Mouse (Mus musculus): Measurements from ENCODE around the gene 1700029I15Rik.

Gene 1700029I15Rik

GRCm38 (mm10) chr2:92373437-92373813 lies 8.9 kb upstream of the 1700029I15Rik start:
- DNase-seq (ENCODE audit: low read depth, low spot score) = no peak

- DNase-seq (ENCODE audit: low read depth, low spot score) = no peak
These were observed 7.8 kb upstream of the 1700029I15Rik start, which contains the start of the genes Pex16 and Large2 for GRCm38 (mm10) chr2:92374514-92374913. TSS of gene Pex16 (plus strand) at chr2:92374676. TSS of gene Large2 (minus strand) at chr2:92374869.

DNA sequence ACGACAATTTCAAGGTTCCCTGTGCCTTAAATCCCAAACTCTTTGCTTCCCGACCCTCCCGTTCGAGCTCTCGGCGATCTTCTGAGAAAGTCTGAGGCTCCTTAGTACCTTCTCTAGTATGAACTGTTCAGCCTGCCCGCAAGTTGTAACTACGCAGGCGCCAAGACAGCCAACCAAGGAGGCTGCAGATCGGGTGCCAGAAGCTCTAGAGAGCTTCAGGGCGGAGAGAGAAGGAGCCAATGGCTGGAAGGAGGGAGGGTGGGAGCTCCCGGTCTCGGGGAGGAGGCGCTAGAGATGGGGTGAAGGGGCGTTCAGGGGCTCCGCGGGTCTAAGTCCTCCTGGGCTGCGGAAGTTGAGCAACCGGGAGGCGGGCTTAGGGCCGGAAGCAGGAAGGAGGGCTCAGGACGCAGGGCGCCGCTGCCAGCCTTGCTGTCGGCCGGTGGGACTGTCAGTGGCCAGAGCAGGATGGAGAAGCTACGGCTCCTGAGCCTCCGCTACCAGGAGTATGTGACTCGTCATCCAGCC lies 7.2 kb upstream of the 1700029I15Rik start:
- DNase-seq (ENCODE audit: low read depth, low spot score) = peak; percentile 97

DNA sequence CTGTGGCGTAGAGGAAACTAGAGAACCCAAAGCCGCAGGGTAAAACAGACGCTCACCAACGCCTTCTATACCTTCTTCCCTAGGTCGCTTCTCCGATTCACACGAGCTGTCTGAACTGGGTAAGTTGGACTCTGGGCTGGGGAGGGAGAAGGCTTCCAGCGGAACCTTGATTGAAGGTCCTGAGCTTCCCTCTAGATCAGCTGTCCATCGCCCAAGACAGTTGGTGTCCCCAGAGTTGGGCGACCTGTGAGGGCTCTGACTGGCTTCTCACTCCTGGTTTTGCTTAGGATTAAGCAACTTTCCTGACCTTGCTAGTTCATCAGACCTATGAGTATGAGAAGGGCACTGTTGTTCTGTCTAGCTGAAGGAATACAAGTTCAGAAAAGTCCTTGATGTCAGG lies 6.5 kb upstream of the 1700029I15Rik start:
- no peak for DNase-seq (ENCODE audit: low read depth, low spot score)

DNA sequence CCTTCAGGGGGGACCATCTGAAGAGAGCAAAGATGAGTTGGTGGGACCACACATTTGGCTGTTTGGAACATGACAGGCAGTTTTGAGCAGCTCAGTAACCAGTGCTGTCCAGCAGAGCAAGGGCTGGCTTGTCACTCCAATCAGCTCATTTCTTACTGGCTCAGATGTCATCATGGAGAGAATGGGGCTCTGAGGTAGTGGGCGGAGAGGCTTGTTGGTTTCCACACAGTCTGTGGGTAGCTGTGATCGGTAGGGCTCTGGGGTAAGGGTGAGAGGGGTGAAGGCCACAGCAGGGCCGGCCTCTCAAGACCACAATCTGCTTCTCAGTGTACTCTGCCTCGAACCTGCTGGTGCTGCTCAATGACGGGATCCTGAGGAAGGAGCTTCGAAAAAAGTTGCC lies 6.0 kb upstream of the 1700029I15Rik start:
- DNase-seq (ENCODE audit: low read depth, low spot score) = no peak

GRCm38 (mm10) chr2:92377320-92377719 lies 5.0 kb upstream of the 1700029I15Rik start:
- DNase-seq (ENCODE audit: low read depth, low spot score) = no peak

DNA sequence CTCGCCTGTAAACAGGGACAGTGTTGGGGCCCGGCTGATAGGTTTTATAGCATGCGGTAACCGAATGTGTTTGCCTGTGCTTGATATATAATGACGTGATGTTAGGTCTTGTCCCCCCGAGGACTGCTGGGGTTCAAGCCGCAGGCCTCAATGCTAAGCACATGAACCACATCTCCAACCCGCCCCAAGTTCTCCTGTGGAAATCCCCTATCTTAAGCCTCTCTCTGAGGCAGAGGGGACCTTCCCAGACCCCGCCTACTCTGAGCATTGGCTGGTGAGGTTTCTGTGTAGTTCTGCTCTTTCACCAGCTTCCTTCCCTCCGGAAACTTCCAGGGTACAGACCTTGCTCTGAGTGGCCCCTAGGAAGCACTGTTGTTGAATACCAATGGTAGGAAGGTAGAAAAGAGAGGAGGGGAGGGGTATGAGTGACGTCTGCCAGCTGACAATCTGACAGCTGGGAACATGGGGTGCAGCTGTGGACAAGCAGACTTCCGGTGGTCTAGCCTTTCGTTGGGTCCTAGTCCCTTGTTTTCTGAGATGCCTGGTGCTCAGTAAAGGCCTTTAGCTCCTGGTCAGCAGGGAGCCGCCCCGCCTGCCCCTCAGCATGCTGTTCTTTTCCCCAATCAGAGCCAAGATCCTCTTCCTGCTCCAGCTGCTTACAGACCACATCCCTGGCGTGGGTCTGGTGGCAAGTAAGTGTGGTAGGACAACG lies 2.4 kb upstream of the 1700029I15Rik start:
- DNase-seq (ENCODE audit: low read depth, low spot score) = no peak

- DNase-seq (ENCODE audit: low read depth, low spot score) = no peak
These were observed 1.8 kb upstream of the 1700029I15Rik start for GRCm38 (mm10) chr2:92380495-92381050.

- no peak for DNase-seq (ENCODE audit: low read depth, low spot score)
These were observed 1.2 kb upstream of the 1700029I15Rik start for GRCm38 (mm10) chr2:92381161-92381560.

DNA sequence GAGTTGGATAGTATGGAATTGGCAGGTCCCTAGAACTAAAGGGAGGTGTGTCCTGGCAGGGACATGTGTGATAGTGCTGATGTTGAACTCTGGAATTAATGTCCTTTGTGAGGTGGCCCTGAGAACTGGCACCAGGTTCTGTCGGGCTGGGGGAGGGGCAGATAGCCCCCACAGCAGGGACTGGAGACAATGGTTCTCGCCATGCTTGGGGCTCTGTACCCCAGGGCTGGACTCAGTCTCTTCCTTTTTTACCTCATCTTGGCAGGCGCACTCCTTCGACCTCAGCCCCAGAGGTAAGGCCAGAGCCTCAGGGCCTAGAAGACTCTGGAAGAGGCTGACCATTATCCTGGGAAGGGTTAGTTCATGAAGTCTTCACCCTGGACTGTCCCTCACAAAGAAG lies 421 bp downstream of the 1700029I15Rik start:
- DNase-seq (ENCODE audit: low read depth, low spot score) = no peak

GRCm38 (mm10) chr2:92384101-92384500 lies 1.8 kb downstream of the 1700029I15Rik start:
- no peak for DNase-seq (ENCODE audit: low read depth, low spot score)

- no peak for DNase-seq (ENCODE audit: low read depth, low spot score)
These were observed 3.0 kb downstream of the 1700029I15Rik start for GRCm38 (mm10) chr2:92385113-92386051.

GRCm38 (mm10) chr2:92386821-92387570 lies 4.7 kb downstream of the 1700029I15Rik start:
- DNase-seq (ENCODE audit: low read depth, low spot score) = no peak

DNA sequence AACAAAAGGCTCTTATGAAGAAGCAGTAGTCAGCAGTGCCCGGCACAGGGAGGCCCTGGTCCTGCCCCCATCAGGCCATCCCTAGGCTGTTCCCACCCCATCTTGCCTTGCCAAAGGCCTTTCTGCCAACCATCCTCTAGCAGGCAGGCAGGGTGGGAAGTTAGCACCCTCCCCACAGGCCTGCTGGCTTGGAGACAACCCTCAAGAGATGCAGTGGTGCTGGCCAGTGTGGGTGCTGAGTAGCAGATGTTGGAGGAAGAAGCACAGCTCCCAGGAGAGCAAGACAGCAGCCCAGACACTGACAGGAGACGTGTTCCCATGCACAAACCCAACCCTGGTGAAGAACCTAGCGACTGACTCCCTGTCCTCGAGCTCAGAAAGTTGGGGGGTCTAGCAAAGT lies 5.3 kb downstream of the 1700029I15Rik start:
- no peak for DNase-seq (ENCODE audit: low read depth, low spot score)

- no peak for DNase-seq (ENCODE audit: low read depth, low spot score)
These were observed 5.8 kb downstream of the 1700029I15Rik start for GRCm38 (mm10) chr2:92388081-92388517.

DNA sequence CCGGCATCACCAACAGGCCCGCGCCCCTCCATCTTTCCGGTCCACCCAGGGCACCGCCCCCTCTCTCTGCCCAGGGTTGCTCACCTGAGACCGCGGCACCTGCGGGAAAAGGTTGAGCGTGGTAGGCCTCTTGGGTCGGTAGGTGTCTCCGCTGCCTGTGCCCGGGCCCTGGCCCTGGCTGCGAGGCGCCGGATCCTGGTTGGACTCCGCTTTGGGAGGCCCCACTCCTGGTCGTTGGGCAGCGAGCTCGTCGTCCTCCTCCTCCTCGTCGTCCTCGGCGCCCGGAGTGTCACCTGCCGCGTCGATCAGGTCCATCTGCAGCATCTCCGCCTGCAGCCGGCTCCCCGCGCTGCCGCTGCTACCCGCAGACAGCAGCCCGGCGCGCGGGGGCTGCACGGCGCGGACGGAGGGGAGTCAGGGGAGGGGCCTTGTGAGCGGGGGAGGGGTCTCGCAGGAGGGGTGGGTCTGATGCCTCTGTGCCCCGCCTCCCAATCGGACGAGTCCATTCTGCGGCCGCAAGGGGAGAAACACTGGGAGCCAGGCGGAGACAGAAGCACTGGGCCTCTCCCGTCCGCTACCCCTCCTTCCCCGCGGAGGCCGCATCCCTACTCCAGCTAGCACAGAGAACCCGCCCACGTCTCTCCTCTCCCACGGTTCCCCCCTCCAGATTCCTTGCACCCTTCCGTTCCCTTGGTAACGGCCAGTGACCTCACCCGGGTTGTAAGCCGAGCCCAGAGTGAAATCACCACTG lies 6.7 kb downstream of the 1700029I15Rik start:
- DNase-seq (ENCODE audit: low read depth, low spot score) = peak; percentile 96

- DNase-seq (ENCODE audit: low read depth, low spot score) = no peak
These were observed 7.3 kb downstream of the 1700029I15Rik start for GRCm38 (mm10) chr2:92389645-92390044.

- DNase-seq (ENCODE audit: low read depth, low spot score) = no peak
These were observed 8.0 kb downstream of the 1700029I15Rik start for GRCm38 (mm10) chr2:92390206-92390930.

DNA sequence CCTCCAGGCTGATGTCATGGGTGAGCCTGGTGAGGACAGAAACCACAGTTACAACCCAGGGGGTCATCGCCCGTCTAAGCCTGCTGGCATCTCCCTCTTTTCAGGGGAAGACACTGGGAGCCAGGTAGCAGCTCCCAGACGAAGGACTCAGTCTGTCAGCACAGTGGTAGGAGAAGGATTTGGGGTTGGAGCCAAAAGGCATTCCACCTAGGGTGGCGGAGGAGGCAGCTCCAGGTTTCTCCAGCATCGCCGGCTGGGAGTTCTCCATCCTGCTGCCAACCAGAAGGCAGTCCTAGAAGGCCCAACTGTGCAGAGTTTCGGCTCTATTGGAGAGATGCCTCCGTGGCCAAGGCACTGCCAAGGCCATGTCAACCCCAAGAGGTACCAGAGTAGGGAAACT lies 8.8 kb downstream of the 1700029I15Rik start:
- DNase-seq (ENCODE audit: low read depth, low spot score) = no peak

All from forelimb bud, embryonic 11.5 days (tissue).